Mouse (Mus musculus) heart, embryonic 14.5 days (tissue): ENCODE measurements at regions not wholly inside any gene's neighbourhood (a gene's known extent, or its start where the extent isn't known, plus 50 kb on each side); places are given as distances from the start of the nearest gene placed in this dataset.

ENCODE experiments used
- ATAC-seq: fragments of 200-750 bp; cut with Nextera tagmentation; 2 replicates; pipeline ENCODE4 v1.8.0; 2017; ENCODE audit warnings: low read depth, moderate TSS enrichment; ENCODE audit not compliant: insufficient number of reproducible peaks, insufficient read depth, low FRiP score
- H3K27ac ChIP-seq, 2 experiments: fragments of 200-500 bp in 1 of 2; fragments of 300-500 bp in 1 of 2; sonication (generic) in 1 of 2; replicated peaks in 1 of 2; 2 replicates each; pipeline ENCODE4 v1.5.1; 2012 to 2014; ENCODE audit warnings: low read depth in 2 of 2, low read length in 2 of 2, control low read depth in 1 of 2, mild to moderate bottlenecking in 1 of 2, mixed read lengths in 1 of 2; ENCODE audit not compliant: control insufficient read depth in 1 of 2, insufficient read depth in 1 of 2
- H3K27me3 ChIP-seq: fragments of 300-500 bp; sonication (generic); 2 replicates; pipeline ENCODE4 v1.6.1; 2014; ENCODE audit warnings: mild to moderate bottlenecking, low read length, control low read depth; ENCODE audit not compliant: control insufficient read depth, insufficient read depth
- H3K36me3 ChIP-seq: fragments of 300-500 bp; sonication (generic); 2 replicates; pipeline ENCODE4 v1.6.1; 2014; ENCODE audit warnings: mild to moderate bottlenecking, control low read depth, low read length, mixed read lengths; ENCODE audit not compliant: control insufficient read depth, insufficient read depth
- H3K4me1 ChIP-seq, 2 experiments: fragments of 200-500 bp in 1 of 2; fragments of 300-500 bp in 1 of 2; sonication (generic) in 1 of 2; 2 replicates each; pipeline ENCODE4 v1.6.1; 2012 to 2014; ENCODE audit warnings: low read length in 2 of 2, control low read depth in 1 of 2, mixed read lengths in 1 of 2; ENCODE audit not compliant: control insufficient read depth in 2 of 2, insufficient read depth in 2 of 2
- H3K4me2 ChIP-seq: fragments of 300-500 bp; sonication (generic); 2 replicates; pipeline ENCODE4 v1.6.1; 2014; ENCODE audit warnings: mild to moderate bottlenecking, low read length
- H3K4me3 ChIP-seq, 2 experiments: fragments of 200-500 bp in 1 of 2; fragments of 300-500 bp in 1 of 2; sonication (generic) in 1 of 2; 2 replicates each; pipeline ENCODE4 v1.5.1; 2012 to 2014; ENCODE audit warnings: low read length in 2 of 2, mild to moderate bottlenecking in 2 of 2, control low read depth in 1 of 2, low read depth in 1 of 2, moderate library complexity in 1 of 2; ENCODE audit not compliant: control insufficient read depth in 1 of 2, insufficient read depth in 1 of 2
- H3K9ac ChIP-seq: fragments of 300-500 bp; sonication (generic); 2 replicates; pipeline ENCODE4 v1.6.1; 2014; ENCODE audit warnings: mild to moderate bottlenecking, low read length
- H3K9me3 ChIP-seq: fragments of 300-500 bp; sonication (generic); 2 replicates; pipeline ENCODE4 v1.6.1; 2016; ENCODE audit warnings: low read length, control low read depth; ENCODE audit not compliant: control insufficient read depth
- WGBS: fragments of 180-500 bp; shearing (Covaris S2); extraction: QIAGEN DNeasy Blood & Tissue Kit; methylation state at CpG from one replicate; pipeline ENCODE4 v1.1.7; 2014; 5-methylcytosine and 5-hydroxymethylcytosine counted together

- Histone ChIP-seq H3K4me2 (no peak overlapping the region), H3K9ac (no peak overlapping the region), H3K36me3 (no peaks in the 10 kb centered on the region), H3K9me3 (no peaks in the 10 kb centered on the region; the same call in 1 of the 2 replicates), H3K27ac (no peak overlapping the region), H3K4me3 (no peak overlapping the region), H3K27me3 (no peaks in the 10 kb centered on the region), H3K4me1 (peaks cover 4% of the 10 kb centered on the region in 2 experiments; a peak in 2 of 4 replicates)
- WGBS, result 82% methylated on average over 19 of the region's 19 CpGs
- no peak for ATAC-seq
These were observed 257.4 kb downstream of the Diras2 start for GRCm38 (mm10) chr13:52273502-52274246.

- no peaks in the 10 kb centered on the region for H3K36me3 ChIP-seq
- no peak overlapping the region for H3K27ac ChIP-seq
- peaks cover 2 to 4% of the 10 kb centered on the region in 2 experiments; a peak in 2 of 4 replicates for H3K4me1 ChIP-seq
- no peak overlapping the region for H3K4me2 ChIP-seq
- H3K9me3 ChIP-seq, result peaks cover 6% of the 10 kb centered on the region; the same call in 1 of the 2 replicates
- H3K9ac ChIP-seq, result no peak overlapping the region
- 71% methylated on average over 5 of the region's 5 CpGs for WGBS
- ATAC-seq, result no peak
- no peaks in the 10 kb centered on the region for H3K27me3 ChIP-seq
- H3K4me3 ChIP-seq, result no peak overlapping the region
These were observed 255.9 kb downstream of the Diras2 start for GRCm38 (mm10) chr13:52275196-52275595.

GRCm38 (mm10) chr13:52275675-52276074 lies 255.4 kb downstream of the Diras2 start:
- H3K9me3 ChIP-seq, result peaks cover 6% of the 10 kb centered on the region; the same call in 1 of the 2 replicates
- no peaks in the 10 kb centered on the region for H3K27me3 ChIP-seq
- no peak overlapping the region; the same call in 1 of the 2 replicates for H3K9ac ChIP-seq
- 9% methylated on average over 8 of the region's 8 CpGs for WGBS
- H3K27ac ChIP-seq, result no peak overlapping the region
- peak overlapping the region in 1 of 2 experiments; percentile 15; a peak in 1 of 4 replicates for H3K4me3 ChIP-seq
- ATAC-seq, result peak; percentile 31; the same call in 1 of the 2 replicates
- H3K4me2 ChIP-seq, result peak overlapping the region; percentile 53
- H3K36me3 ChIP-seq, result no peaks in the 10 kb centered on the region
- peaks cover 2 to 4% of the 10 kb centered on the region in 2 experiments; a peak in 2 of 4 replicates for H3K4me1 ChIP-seq

- Histone ChIP-seq H3K9ac (no peak overlapping the region), H3K4me1 (peaks cover 2 to 4% of the 10 kb centered on the region in 2 experiments; a peak in 2 of 4 replicates), H3K9me3 (peaks cover 6% of the 10 kb centered on the region; the same call in 1 of the 2 replicates), H3K4me2 (no peak overlapping the region), H3K36me3 (no peaks in the 10 kb centered on the region), H3K27me3 (no peaks in the 10 kb centered on the region), H3K27ac (no peak overlapping the region), H3K4me3 (no peak overlapping the region)
- WGBS, result 79% methylated on average over 3 of the region's 3 CpGs
- no peak for ATAC-seq
These were observed 253.9 kb downstream of the Diras2 start for GRCm38 (mm10) chr13:52277195-52277594.

GRCm38 (mm10) chr13:52278831-52279230 lies 252.2 kb downstream of the Diras2 start:
- Histone ChIP-seq H3K9me3 (peaks cover 6% of the 10 kb centered on the region; the same call in 1 of the 2 replicates), H3K4me3 (no peak overlapping the region), H3K9ac (no peak overlapping the region), H3K4me1 (peaks cover 10 to 14% of the 10 kb centered on the region in 2 experiments), H3K4me2 (no peak overlapping the region), H3K36me3 (no peaks in the 10 kb centered on the region), H3K27ac (no peak overlapping the region), H3K27me3 (no peaks in the 10 kb centered on the region)
- 77% methylated on average over 1 of the region's 1 CpGs for WGBS
- ATAC-seq, result no peak

GRCm38 (mm10) chr13:52279281-52279969 lies 251.7 kb downstream of the Diras2 start:
- Histone ChIP-seq H3K4me2 (no peak overlapping the region), H3K4me1 (peaks cover 16 to 20% of the 10 kb centered on the region in 2 experiments), H3K36me3 (no peaks in the 10 kb centered on the region), H3K4me3 (no peak overlapping the region), H3K27me3 (no peaks in the 10 kb centered on the region), H3K9ac (no peak overlapping the region), H3K9me3 (peaks cover 6% of the 10 kb centered on the region; the same call in 1 of the 2 replicates), H3K27ac (no peak overlapping the region)
- 68% methylated on average over 11 of the region's 11 CpGs for WGBS
- no peak for ATAC-seq

GRCm38 (mm10) chr13:52279970-52280348 lies 251.1 kb downstream of the Diras2 start:
- WGBS, result 86% methylated on average over 5 of the region's 5 CpGs
- Histone ChIP-seq H3K9ac (no peak overlapping the region), H3K36me3 (no peaks in the 10 kb centered on the region), H3K4me3 (no peak overlapping the region), H3K9me3 (peaks cover 6% of the 10 kb centered on the region; the same call in 1 of the 2 replicates), H3K27ac (no peak overlapping the region), H3K4me2 (no peak overlapping the region), H3K27me3 (no peaks in the 10 kb centered on the region), H3K4me1 (peaks cover 18 to 20% of the 10 kb centered on the region in 2 experiments)
- no peak for ATAC-seq
